Mouse (Mus musculus) midbrain, embryonic 11.5 days (tissue): ENCODE measurements at regions not wholly inside any gene's neighbourhood (a gene's known extent, or its start where the extent isn't known, plus 50 kb on each side); places are given as distances from the start of the nearest gene placed in this dataset. TPM values are rescaled to one million over a fixed set of nuclear protein-coding genes. Genes with fewer than 3 reads are reported as not detected.

Experiments
- ATAC-seq: fragments of 200-750 bp; cut with Nextera tagmentation; 2 replicates; pipeline ENCODE4 v1.8.0; 2017; ENCODE audit warnings: moderate TSS enrichment, moderate library complexity; ENCODE audit not compliant: low FRiP score
- DNase-seq: peaks from one replicate; pipeline ENCODE4 v3.0.0; 2015; ENCODE audit warnings: low spot score; ENCODE audit errors: missing footprints
- H3K27ac ChIP-seq: fragments of 300-500 bp; sonication (generic); 2 replicates; pipeline ENCODE4 v1.5.1; 2014; ENCODE audit warnings: low read depth, low read length
- H3K27me3 ChIP-seq: fragments of 300-500 bp; sonication (generic); 2 replicates; pipeline ENCODE4 v1.6.1; 2014; ENCODE audit warnings: mild to moderate bottlenecking, low read length, moderate library complexity, mixed read lengths; ENCODE audit not compliant: control insufficient read depth, insufficient read depth
- H3K36me3 ChIP-seq: fragments of 300-500 bp; sonication (generic); 2 replicates; pipeline ENCODE4 v1.6.1; 2014; ENCODE audit warnings: mild to moderate bottlenecking, low read length, moderate library complexity, mixed read lengths; ENCODE audit not compliant: control insufficient read depth, insufficient read depth
- H3K4me1 ChIP-seq: fragments of 300-500 bp; sonication (generic); 2 replicates; pipeline ENCODE4 v1.6.1; 2014; ENCODE audit warnings: low read length; ENCODE audit not compliant: control insufficient read depth, insufficient read depth
- H3K4me2 ChIP-seq: fragments of 300-500 bp; sonication (generic); 2 replicates; pipeline ENCODE4 v1.6.1; 2014; ENCODE audit warnings: mild to moderate bottlenecking, moderate library complexity
- H3K4me3 ChIP-seq: fragments of 300-500 bp; sonication (generic); 2 replicates; pipeline ENCODE4 v1.5.1; 2014; ENCODE audit warnings: low read depth, low read length
- H3K9ac ChIP-seq: fragments of 300-500 bp; sonication (generic); 2 replicates; pipeline ENCODE4 v1.6.1; 2014; ENCODE audit warnings: low read length
- H3K9me3 ChIP-seq: fragments of 300-500 bp; sonication (generic); 2 replicates; pipeline ENCODE4 v1.6.1; 2016; ENCODE audit warnings: low read length; ENCODE audit not compliant: control insufficient read depth
- WGBS: fragments of 180-500 bp; shearing (Covaris S2); extraction: QIAGEN DNeasy Blood & Tissue Kit; methylation state at CpG from one replicate; pipeline ENCODE4 v1.1.7; 2014; 5-methylcytosine and 5-hydroxymethylcytosine counted together
- microRNA-seq: library from miRNA; unstranded; fragments of <30 nt; microRNA quantifications from one replicate; pipeline ENCODE4, GENCODE M21; 2017

DNA sequence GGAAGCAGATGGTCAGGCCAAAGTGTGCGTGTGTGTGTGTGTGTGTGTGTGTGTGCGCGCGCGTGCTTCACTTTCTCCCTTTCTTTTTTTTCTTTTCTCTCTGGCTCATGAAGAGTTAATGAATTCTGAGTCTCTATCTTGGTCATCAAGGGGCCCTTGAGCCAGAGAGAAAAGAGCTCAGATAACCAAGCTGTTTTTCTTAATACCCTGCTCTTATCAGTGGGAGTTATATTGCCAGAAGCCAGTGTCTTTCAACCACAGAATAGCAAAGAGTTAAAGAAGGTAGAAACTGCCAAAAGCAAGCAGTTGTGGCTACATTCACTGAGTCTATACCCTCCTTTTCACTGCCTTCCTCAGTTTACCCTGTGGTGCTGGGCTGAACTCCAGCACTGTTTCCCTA is 60.6 kb upstream of the Dapk1 start:
- ATAC-seq (no peak), DNase-seq (no peak)
- no peaks in the 10 kb centered on the region; the same call in 1 of the 2 replicates for H3K4me1 ChIP-seq
- no peak overlapping the region for H3K4me3 ChIP-seq
- H3K27me3 ChIP-seq, result no peaks in the 10 kb centered on the region
- WGBS, result 94% methylated on average over 5 of the region's 5 CpGs
- H3K27ac ChIP-seq, result no peak overlapping the region
- H3K4me2 ChIP-seq, result no peak overlapping the region
- no peak overlapping the region for H3K9ac ChIP-seq
- H3K36me3 ChIP-seq, result no peaks in the 10 kb centered on the region
- H3K9me3 ChIP-seq, result no peaks in the 10 kb centered on the region

DNA sequence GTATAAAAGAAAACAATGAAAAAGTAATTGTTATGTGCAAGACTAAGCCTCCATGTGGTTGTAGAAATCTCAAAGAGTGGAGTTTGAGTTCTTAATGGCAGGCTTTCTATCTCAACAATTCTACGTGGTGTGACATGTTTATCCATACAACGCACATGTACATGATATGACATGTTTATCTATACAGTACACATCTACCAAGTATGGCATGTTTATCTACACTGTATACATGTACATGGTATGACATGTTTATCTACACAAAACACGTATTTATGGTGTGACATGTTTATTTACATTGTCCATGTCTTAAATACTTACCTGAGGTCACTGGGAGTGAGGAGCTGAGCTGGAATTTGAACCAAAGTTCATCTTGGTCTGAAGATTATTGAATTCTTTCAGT is 57.4 kb upstream of the Dapk1 start:
- 91% methylated on average over 3 of the region's 3 CpGs for WGBS
- Histone ChIP-seq H3K9me3 (no peaks in the 10 kb centered on the region), H3K36me3 (no peaks in the 10 kb centered on the region), H3K27me3 (no peaks in the 10 kb centered on the region), H3K4me1 (no peaks in the 10 kb centered on the region), H3K4me3 (no peak overlapping the region), H3K4me2 (no peak overlapping the region), H3K27ac (no peak overlapping the region), H3K9ac (no peak overlapping the region)
- DNase-seq (peak; percentile 75), ATAC-seq (no peak)

DNA sequence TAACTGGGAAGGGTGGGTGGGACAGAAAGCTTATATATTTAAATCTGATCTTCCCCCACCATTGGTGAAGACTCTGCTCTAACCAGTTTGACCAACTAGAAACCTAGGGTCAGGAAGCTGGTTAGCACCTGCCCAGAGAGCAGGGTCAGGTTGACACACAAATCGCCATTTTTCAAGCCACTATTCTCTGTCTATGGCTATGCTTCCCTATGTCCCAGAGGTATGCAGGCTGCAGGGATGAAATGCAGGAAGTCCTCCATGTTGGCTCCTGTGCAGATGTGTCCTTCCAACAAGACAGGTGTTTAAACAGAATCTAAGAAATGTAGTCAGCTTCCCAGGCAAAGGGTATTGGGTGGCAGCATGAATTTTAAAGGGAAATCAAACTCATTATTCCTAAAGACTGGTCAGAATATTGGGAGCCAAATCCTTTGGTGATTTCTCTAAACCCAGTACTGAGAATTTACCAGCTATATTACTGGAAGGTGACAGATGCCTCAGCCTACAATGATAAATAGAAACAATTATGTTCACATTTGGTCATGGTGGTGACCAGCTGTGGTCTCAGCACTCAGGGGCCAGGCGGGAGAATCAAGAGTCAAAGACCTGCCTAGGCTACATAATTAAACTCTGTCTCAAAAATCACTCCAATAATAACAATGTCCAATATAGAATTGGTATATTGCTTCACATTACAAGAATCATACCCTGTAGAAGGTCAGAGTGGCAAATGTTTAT is 55.6 kb upstream of the Dapk1 start:
- 80% methylated on average over 2 of the region's 2 CpGs for WGBS
- DNase-seq (peak; percentile 28), ATAC-seq (0 out of 2 replicates have a peak, but pooled peaks have one; percentile 50)
- no peak overlapping the region for H3K27ac ChIP-seq
- H3K36me3 ChIP-seq, result no peaks in the 10 kb centered on the region
- no peak overlapping the region for H3K4me2 ChIP-seq
- H3K27me3 ChIP-seq, result no peaks in the 10 kb centered on the region
- no peak overlapping the region for H3K4me3 ChIP-seq
- no peaks in the 10 kb centered on the region for H3K9me3 ChIP-seq
- no peak overlapping the region for H3K9ac ChIP-seq
- H3K4me1 ChIP-seq, result no peaks in the 10 kb centered on the region

Small RNA genes lying in the stretch of these regions (microRNA-seq; reads per million reads assigned to microRNA genes)
- gene Gm24999 (not detected), gene Gm25000 (not detected)
